In genomic region chr3:27189320-27190261, GRCm38 (mm10) we compare ENCODE assay signal across 9 mouse cellular contexts. TPM values are rescaled to one million over a fixed set of nuclear protein-coding genes. Genes with fewer than 3 reads are reported as not detected.
DNase-seq lines count a peak whose midpoint lies in the region; ATAC-seq and TF ChIP-seq lines count a peak whose summit lies in the region.
"Had no signal": no experiment of that assay in that cellular context is flagged by ENCODE, and none has a peak within 500 bp of the region (broad histone marks: within the 10 kb centered on the region; RNA-seq: fewer than 3 reads in every experiment).

No protein-coding gene starts in this region.

- DNase-seq in adrenal gland, postnatal 36 days = peak; percentile 93
- DNase-seq in gastrocnemius, adult 2 months = peak; percentile 71
- DNase-seq in kidney, postnatal 14 days = peak; percentile 91
- peak; percentile 89 for DNase-seq in lung, embryonic 14.5 days
- DNase-seq in right cerebral cortex, postnatal 4 days = peak; percentile 84

- H3K4me1 ChIP-seq in hindbrain, embryonic 15.5 days (replicated peaks) = no peaks in the 10 kb centered on the region; the same call in 1 of the 2 replicates
- H3K4me1 ChIP-seq in hindbrain, embryonic 12.5 days = no peaks in the 10 kb centered on the region
- no peaks in the 10 kb centered on the region; the same call in none of the 2 replicates for H3K4me1 ChIP-seq in lung, embryonic 14.5 days (ENCODE audit: insufficient read depth)
- H3K4me1 ChIP-seq in neural tube, embryonic 15.5 days = peaks cover 11% of the 10 kb centered on the region; the same call in 1 of the 2 replicates

- intact Hi-C loops in gastrocnemius, adult 2 months (cut with DNase I) = no loop called here

- no peak overlapping the region for H3K4me2 ChIP-seq in hindbrain, embryonic 15.5 days
- no peak overlapping the region for H3K4me2 ChIP-seq in hindbrain, embryonic 12.5 days (replicated peaks)
- H3K4me2 ChIP-seq in lung, embryonic 14.5 days = no peak overlapping the region
- H3K4me2 ChIP-seq in neural tube, embryonic 15.5 days = no peak overlapping the region

- peak; percentile 61; the same call in 1 of the 2 replicates for ATAC-seq in hindbrain, embryonic 15.5 days (ENCODE audit: low FRiP score, low read depth)
- ATAC-seq in hindbrain, embryonic 12.5 days (ENCODE audit: low FRiP score) = no peak
- ATAC-seq in lung, embryonic 14.5 days (ENCODE audit: insufficient read depth) = peak; percentile 59; the same call in 1 of the 2 replicates
- no peak for ATAC-seq in neural tube, embryonic 15.5 days (ENCODE audit: low FRiP score)

- 63% methylated on average over 14 of the region's 14 CpGs for WGBS in hindbrain, embryonic 15.5 days
- 72% methylated on average over 14 of the region's 14 CpGs for WGBS in hindbrain, embryonic 12.5 days
- WGBS in lung, embryonic 14.5 days = 56% methylated on average over 14 of the region's 14 CpGs
- WGBS in neural tube, embryonic 15.5 days = 69% methylated on average over 14 of the region's 14 CpGs

- H3K36me3 ChIP-seq in hindbrain, embryonic 15.5 days = no peaks in the 10 kb centered on the region
- no peaks in the 10 kb centered on the region for H3K36me3 ChIP-seq in hindbrain, embryonic 12.5 days
- H3K36me3 ChIP-seq in lung, embryonic 14.5 days (ENCODE audit: insufficient read depth) = no peaks in the 10 kb centered on the region
- no peaks in the 10 kb centered on the region for H3K36me3 ChIP-seq in neural tube, embryonic 15.5 days

- no peaks in the 10 kb centered on the region for H3K9me3 ChIP-seq in hindbrain, embryonic 15.5 days
- no peaks in the 10 kb centered on the region for H3K9me3 ChIP-seq in hindbrain, embryonic 12.5 days (replicated peaks)
- no peaks in the 10 kb centered on the region for H3K9me3 ChIP-seq in lung, embryonic 14.5 days (ENCODE audit: low read depth, low read length)
- no peaks in the 10 kb centered on the region for H3K9me3 ChIP-seq in neural tube, embryonic 15.5 days (replicated peaks)

- H3K27ac ChIP-seq in hindbrain, embryonic 15.5 days (replicated peaks) = no peak overlapping the region
- no peak overlapping the region for H3K27ac ChIP-seq in hindbrain, embryonic 12.5 days
- no peak overlapping the region for H3K27ac ChIP-seq in gastrocnemius, adult 2 months
- no peak overlapping the region for H3K27ac ChIP-seq in lung, embryonic 14.5 days (ENCODE audit: low read depth)
- H3K27ac ChIP-seq in neural tube, embryonic 15.5 days (replicated peaks) = no peak overlapping the region

- no peaks in the 10 kb centered on the region for H3K27me3 ChIP-seq in hindbrain, embryonic 15.5 days
- no peaks in the 10 kb centered on the region for H3K27me3 ChIP-seq in hindbrain, embryonic 12.5 days
- H3K27me3 ChIP-seq in lung, embryonic 14.5 days (ENCODE audit: insufficient read depth, low read length) = no peaks in the 10 kb centered on the region
- H3K27me3 ChIP-seq in neural tube, embryonic 15.5 days (replicated peaks) = no peaks in the 10 kb centered on the region

- no peak overlapping the region for H3K4me3 ChIP-seq in hindbrain, embryonic 15.5 days
- H3K4me3 ChIP-seq in hindbrain, embryonic 12.5 days = no peak overlapping the region
- H3K4me3 ChIP-seq in gastrocnemius, adult 2 months = no peak overlapping the region
- no peak overlapping the region for H3K4me3 ChIP-seq in lung, embryonic 14.5 days (ENCODE audit: low read depth, low read length)
- no peak overlapping the region for H3K4me3 ChIP-seq in neural tube, embryonic 15.5 days (replicated peaks)
- H3K4me3 ChIP-seq: myocyte had no signal

- H3K9ac ChIP-seq in hindbrain, embryonic 15.5 days = no peak overlapping the region
- no peak overlapping the region for H3K9ac ChIP-seq in hindbrain, embryonic 12.5 days
- no peak overlapping the region for H3K9ac ChIP-seq in lung, embryonic 14.5 days
- no peak overlapping the region for H3K9ac ChIP-seq in neural tube, embryonic 15.5 days (replicated peaks)

- TF ChIP-seq CTCF in gastrocnemius, adult 2 months (IDR thresholded peaks at IDR 0.05) = no peak
- no peak for TF ChIP-seq CTCF in lung, embryonic 14.5 days (IDR thresholded peaks at IDR 0.05; ENCODE audit: low read depth)

RNA-seq across cellular contexts. Expression of gene Nceh1, which starts 6.8 kb away (rescaled TPM):
- polyA plus RNA-seq in hindbrain, embryonic 15.5 days (2015; fragmentation: Nextera tagmentation; extraction: Ambion mirVana) = 13.8 and 15.7 TPM in 2 replicates
- 5.1 and 5.6 TPM in 2 replicates for polyA plus RNA-seq in hindbrain, embryonic 12.5 days (2016; fragmentation: Nextera tagmentation; extraction: Ambion mirVana)
- 100 to 1,000 TPM in 1 of 2 experiments, 10 to 100 TPM in 1; 91.9 to 225 TPM for total RNA-seq in adrenal gland, postnatal 36 days (2021)
- 10 to 100 TPM; 16.7 to 31.6 TPM for total RNA-seq in gastrocnemius, adult 2 months (2021)
- 4.1 and 6.8 TPM in 2 replicates for polyA plus RNA-seq in lung, embryonic 14.5 days (2014; fragmentation: Nextera tagmentation; extraction: Ambion mirVana)
- 16.3 and 19.3 TPM in 2 replicates for polyA plus RNA-seq in neural tube, embryonic 15.5 days (2015; fragmentation: Nextera tagmentation; extraction: Ambion mirVana)

RNA-seq across cellular contexts. Expression of gene Ect2, which starts 35.9 kb away (rescaled TPM):
- 13.6 and 13.9 TPM in 2 replicates for polyA plus RNA-seq in hindbrain, embryonic 15.5 days (2015; fragmentation: Nextera tagmentation; extraction: Ambion mirVana)
- polyA plus RNA-seq in hindbrain, embryonic 12.5 days (2016; fragmentation: Nextera tagmentation; extraction: Ambion mirVana) = 46.8 and 48.1 TPM in 2 replicates
- total RNA-seq in adrenal gland, postnatal 36 days (2021) = 1 to 10 TPM; 6.2 to 7.5 TPM
- under 1 TPM; 0.18 to 0.36 TPM for total RNA-seq in gastrocnemius, adult 2 months (2021)
- 73.3 and 82.0 TPM in 2 replicates for polyA plus RNA-seq in lung, embryonic 14.5 days (2014; fragmentation: Nextera tagmentation; extraction: Ambion mirVana)
- polyA plus RNA-seq in neural tube, embryonic 15.5 days (2015; fragmentation: Nextera tagmentation; extraction: Ambion mirVana) = 6.0 and 15.9 TPM in 2 replicates

Comparison
In these comparisons a context has a peak if more than half of its experiments do, and no peak if none do; other contexts are left out.
1. ATAC-seq: peak in hindbrain, embryonic 15.5 days (single experiment) and lung, embryonic 14.5 days (single experiment); none in hindbrain, embryonic 12.5 days (single experiment) and neural tube, embryonic 15.5 days (single experiment).
2. Peak in every context shown above with its lines, with median percentiles within 50 percentile points of each other: DNase-seq.